Mouse (Mus musculus) layer of hippocampus, postnatal 14 days (tissue): Measurements from ENCODE around the gene Oas1d. TPM values are rescaled to one million over a fixed set of nuclear protein-coding genes. Genes with fewer than 3 reads are reported as not detected.
"Not testable (repeated sequence)": the region's sequence is repeated elsewhere in the genome, so short reads cannot be mapped to it uniquely, and the experiment has no call there.

Experiments
- DNase-seq, 2 experiments: peaks; one replicate each; pipeline ENCODE4 v3.0.0; 2021 to 2022; ENCODE audit warnings: low spot score in 2 of 2, mixed read lengths in 1 of 2
- total RNA-seq, 2 experiments: library from RNA; stranded (reverse); gene quantifications; 2 replicates each; pipeline ENCODE4 v1.2.3; 2021

The Oas1d gene
- total RNA-seq, 2 experiments from 2014 or later, result not detected

DNA sequence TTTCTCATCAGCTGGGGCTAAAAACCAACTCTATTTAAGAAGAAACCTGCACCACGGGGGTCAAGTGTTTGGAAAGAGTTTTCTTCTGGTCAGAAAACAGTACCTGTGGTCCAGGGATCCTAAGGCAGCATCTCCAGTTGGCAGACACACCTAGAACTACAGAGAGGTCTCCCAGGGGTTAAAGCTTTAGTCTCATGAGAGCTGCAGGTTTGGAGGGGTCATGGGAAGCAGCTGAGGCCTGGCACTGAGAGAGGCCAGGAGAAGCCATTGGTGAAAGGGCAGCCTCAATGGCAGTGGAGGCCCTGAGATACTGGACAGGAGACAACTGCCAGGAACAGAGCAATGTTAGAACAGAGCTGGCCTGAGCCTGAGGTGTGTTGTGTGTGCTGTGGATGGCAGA, 13.7 kb upstream of the Oas1d start:
- no peak for DNase-seq

DNA sequence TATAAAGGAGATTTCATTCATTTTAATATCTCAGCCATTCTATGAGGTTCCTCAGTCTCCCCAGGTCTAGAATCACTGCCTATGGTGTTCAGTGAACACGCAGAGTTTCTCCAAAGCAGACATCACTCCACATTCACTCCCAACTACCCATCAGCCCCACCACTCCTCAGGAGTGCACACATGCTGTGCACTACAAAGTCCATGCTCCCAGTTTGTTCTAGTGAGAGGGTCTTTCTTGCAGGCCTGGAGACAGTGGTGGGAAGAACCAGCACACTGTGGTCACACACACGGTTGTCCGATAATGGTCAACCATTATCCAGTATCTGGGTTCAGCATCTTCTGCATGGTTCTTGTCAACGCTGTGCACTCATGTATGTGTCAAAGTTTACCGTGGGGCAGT, 12.3 kb upstream of the Oas1d start:
- no peak for DNase-seq

- not testable (repeated sequence) for DNase-seq
These were observed 7.3 kb upstream of the Oas1d start, which contains the start of gene Oas1a for GRCm38 (mm10) chr5:120906791-120907733. Oas1a (minus strand) TSS chr5:120907521.

- DNase-seq, result no peak
These were observed 6.0 kb upstream of the Oas1d start for GRCm38 (mm10) chr5:120908196-120908920.

GRCm38 (mm10) chr5:120919156-120919935, 5.0 kb downstream of the Oas1d start:
- DNase-seq, result not testable (repeated sequence)

GRCm38 (mm10) chr5:120920296-120920695, 6.0 kb downstream of the Oas1d start:
- no peak for DNase-seq

- no peak for DNase-seq
These were observed 9.6 kb downstream of the Oas1d start for GRCm38 (mm10) chr5:120923969-120924368.

DNA sequence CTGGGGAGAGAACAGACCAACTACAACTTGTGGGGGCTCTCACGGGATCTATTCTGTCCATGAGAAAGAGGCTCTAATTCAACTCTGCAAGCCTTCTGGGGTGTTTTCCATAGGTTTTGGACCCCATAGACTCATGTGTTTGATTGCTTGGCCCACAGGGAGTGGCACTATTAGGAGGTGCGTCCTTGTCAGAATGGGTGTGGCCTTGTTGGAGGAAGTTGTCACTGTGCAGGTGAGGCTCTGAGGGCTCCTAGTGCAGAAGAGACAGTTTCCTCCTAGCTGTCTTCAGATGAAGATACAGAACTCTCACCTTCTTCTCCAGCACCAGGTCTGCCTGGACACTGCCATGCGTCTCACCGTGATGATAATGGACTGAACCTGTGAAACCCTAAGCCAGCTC, 10.2 kb downstream of the Oas1d start:
- DNase-seq, result not testable (repeated sequence)

DNA sequence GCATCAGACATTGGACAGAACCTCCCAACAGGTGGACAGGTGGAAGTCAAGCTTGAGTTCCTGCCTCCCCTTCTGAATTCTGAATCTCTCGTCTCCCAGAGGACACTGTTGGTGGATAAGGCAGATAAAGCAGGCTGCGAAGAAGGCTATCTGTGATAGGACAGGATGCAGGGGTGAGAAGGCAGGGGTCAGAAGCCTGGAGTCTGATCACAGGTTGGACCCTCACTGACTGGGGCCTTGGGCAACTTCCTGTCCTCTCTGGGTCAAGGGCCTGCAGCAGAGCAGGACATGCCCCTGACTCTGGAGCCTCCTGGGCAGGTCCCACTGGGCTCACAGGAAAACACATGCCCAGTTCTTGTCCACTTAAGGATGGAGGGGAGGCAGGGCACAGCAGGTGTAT, 12.0 kb downstream of the Oas1d start:
- not testable (repeated sequence) for DNase-seq

- no peak for DNase-seq
These were observed 12.7 kb downstream of the Oas1d start for GRCm38 (mm10) chr5:120927036-120927435.

DNA sequence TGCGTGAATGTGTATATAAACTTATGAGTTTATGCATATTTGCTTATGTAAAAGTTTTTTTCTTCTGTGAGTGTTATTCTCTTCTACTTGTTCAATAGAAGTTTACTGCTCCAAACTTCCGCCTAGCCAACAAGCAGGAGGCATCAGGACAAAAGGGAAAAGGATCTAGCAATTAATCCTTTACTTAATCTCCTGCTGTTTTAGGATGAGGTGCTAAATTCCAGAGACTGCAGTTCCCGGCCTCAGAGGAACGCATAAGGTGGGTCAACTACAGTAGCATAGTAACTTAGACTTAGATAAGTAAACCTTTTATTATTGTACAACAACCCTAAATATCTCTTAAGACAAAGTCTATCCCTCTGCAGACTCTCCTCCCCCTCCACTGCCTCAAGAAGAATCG, 19.6 kb downstream of the Oas1d start:
- no peak for DNase-seq

DNA sequence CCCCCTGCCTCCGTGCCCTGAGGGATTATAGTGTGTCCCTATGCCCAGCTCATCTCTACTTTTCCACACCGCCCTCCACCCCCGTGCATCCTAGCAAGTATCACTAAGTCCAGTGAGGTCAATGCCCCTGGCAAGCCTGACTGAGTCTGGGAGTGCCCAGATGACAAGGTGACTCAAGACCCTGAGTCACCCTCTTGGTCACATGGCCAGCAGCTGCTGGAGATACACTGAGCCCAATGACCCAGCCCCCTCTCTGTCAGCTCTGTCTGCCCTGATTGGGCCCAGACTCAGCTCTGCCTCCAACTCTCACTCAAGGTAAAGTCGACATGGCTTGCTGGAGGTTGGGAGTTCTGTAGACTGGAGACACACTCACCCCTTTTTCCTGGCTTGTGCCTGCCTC, 23.5 kb downstream of the Oas1d start:
- no peak for DNase-seq

DNA sequence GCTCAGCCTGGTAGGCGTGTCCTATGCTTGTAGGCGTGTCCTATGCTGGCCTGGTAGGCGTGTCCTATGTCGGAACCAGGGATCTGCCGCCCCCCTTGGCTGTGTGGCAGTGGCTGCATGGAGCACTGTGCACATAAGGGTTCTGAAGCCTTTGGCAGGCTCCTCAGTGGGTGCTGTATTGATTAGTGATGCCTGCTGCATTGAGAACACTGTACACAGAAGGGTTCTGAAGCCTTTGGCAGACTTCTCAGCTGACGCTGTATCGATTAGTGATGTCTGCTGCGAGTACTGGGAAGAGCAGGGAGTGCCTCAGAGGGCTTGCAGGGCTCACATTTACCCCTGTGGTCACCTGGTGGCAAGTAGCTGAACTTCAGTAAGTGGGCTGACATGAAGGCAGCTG, 24.2 kb downstream of the Oas1d start:
- DNase-seq, result no peak

GRCm38 (mm10) chr5:120942076-120942475, 27.7 kb downstream of the Oas1d start:
- peak in 1 of 2 experiments; percentile 18 for DNase-seq

GRCm38 (mm10) chr5:120952242-120952770, 38.0 kb downstream of the Oas1d start:
- DNase-seq, result no peak

DNA sequence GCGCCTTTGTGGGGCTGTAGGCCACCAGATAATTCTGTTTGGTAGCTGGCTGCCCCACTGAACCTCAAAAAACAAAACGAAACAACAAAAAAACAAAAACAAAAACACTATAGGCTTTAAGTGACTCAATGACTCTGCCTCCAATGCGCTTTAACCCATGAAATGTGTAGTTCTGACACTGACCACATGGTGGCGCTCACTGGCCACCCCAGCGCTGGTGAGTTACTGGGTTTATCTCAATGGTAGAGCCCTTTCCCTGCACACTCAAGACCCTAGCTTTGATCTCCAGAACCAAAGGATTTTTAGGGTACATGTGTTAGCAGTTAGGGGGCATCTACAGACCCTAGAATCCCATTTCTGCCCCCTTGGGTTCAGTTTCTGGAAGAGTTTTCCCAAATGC, 39.6 kb downstream of the Oas1d start:
- DNase-seq, result peak in 1 of 2 experiments; percentile 48

GRCm38 (mm10) chr5:120961004-120961403, 46.7 kb downstream of the Oas1d start:
- DNase-seq, result no peak

DNA sequence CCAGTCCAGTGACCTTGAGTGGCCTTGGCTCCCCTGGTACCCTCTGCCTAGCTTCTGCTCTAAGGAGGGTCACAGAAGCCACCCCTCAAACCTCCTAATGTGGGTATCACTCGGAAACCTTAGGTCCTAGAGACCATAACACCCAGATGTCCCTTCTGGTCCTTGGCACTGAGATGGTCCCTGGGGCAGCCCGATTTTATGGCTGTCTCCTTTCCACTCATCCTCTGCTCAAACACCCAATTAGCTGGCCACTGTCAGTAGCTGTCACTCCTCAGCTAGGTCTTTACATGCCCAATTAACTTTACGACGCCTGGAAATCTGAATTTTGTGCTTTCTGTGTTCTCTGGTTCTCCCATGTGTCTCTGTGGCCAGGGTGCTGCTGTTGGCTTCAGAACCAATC, 51.8 kb downstream of the Oas1d start:
- DNase-seq, result no peak

GRCm38 (mm10) chr5:120966894-120967293, 52.6 kb downstream of the Oas1d start:
- DNase-seq, result peak in 1 of 2 experiments; percentile 27

DNA sequence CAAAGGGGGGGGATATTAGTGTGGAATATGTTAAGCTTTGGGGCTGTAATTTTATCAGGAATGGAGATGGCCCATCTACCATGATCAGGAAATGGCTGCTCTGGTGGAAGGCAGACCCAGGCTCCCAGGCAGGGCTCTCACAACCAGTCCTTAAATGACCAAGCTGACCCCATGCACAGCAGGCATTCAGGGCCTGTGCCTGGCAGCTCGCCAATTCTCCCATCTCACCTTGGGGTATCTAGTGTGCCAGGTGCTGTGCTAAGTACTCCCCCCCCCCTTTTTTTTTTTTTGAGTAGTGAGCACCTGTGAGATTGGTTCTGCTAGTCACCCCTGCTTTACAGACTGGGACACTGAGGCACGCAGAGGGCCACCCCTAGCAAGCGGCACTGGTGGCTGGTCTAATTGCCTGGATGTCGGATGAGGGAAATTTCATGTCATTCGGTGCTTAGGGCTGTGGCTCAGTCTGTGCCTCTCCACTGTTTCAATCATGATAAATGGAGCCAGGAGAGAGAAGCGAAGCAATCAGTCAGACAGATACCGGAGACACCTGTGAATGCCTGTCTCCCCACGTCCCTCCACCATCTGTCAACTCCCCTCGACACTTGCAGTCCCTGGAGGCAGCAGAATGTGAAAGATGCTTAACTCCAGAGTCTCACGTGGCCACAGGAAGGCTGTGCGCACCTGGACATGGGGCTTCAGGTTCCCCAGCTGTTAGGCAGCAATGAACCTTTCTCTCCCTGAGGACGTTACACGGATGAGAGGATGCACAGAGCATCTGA, 53.2 kb downstream of the Oas1d start:
- DNase-seq, result no peak
